Mouse (Mus musculus) forebrain, embryonic 14.5 days (tissue): ENCODE data around the gene Rps28. TPM values are rescaled to one million over a fixed set of nuclear protein-coding genes. Genes with fewer than 3 reads are reported as not detected.

Experiments
- ATAC-seq: fragments of 200-750 bp; cut with Nextera tagmentation; 2 replicates; pipeline ENCODE4 v1.8.0; 2017; ENCODE audit warnings: mild to moderate bottlenecking, moderate library complexity
- DNase-seq: peaks from one replicate; pipeline ENCODE4 v3.0.0-alpha.2; 2015; ENCODE audit warnings: low spot score
- H3K27ac ChIP-seq: fragments of 300-500 bp; sonication (generic); 2 replicates; pipeline ENCODE4 v1.5.1; 2014; ENCODE audit warnings: low read depth, mild to moderate bottlenecking, control low read depth, low read length, moderate library complexity
- H3K27me3 ChIP-seq: fragments of 300-500 bp; sonication (generic); replicated peaks from 2 replicates; pipeline ENCODE4 v1.6.1; 2014; ENCODE audit warnings: low read length, control low read depth, mixed read lengths; ENCODE audit not compliant: control insufficient read depth, insufficient read depth
- H3K36me3 ChIP-seq: fragments of 300-500 bp; sonication (generic); 2 replicates; pipeline ENCODE4 v1.6.1; 2014; ENCODE audit warnings: low read length, control low read depth; ENCODE audit not compliant: control insufficient read depth, insufficient read depth
- H3K4me1 ChIP-seq: fragments of 300-500 bp; sonication (generic); 2 replicates; pipeline ENCODE4 v1.6.1; 2014; ENCODE audit warnings: antibody characterized with exemption, low read length, control low read depth; ENCODE audit not compliant: control insufficient read depth, insufficient read depth
- H3K4me2 ChIP-seq: fragments of 300-500 bp; sonication (generic); 2 replicates; pipeline ENCODE4 v1.6.1; 2014; ENCODE audit warnings: mild to moderate bottlenecking, control low read depth, low read length
- H3K4me3 ChIP-seq: fragments of 300-500 bp; sonication (generic); 2 replicates; pipeline ENCODE4 v1.5.1; 2014; ENCODE audit warnings: low read depth, low read length, control low read depth
- H3K9ac ChIP-seq: fragments of 300-500 bp; sonication (generic); 2 replicates; pipeline ENCODE4 v1.6.1; 2014; ENCODE audit warnings: mild to moderate bottlenecking, low read length, control low read depth, moderate library complexity
- H3K9me3 ChIP-seq: fragments of 300-500 bp; sonication (generic); replicated peaks from 2 replicates; pipeline ENCODE4 v1.6.1; 2016; ENCODE audit warnings: low read length, control low read depth, mixed read lengths; ENCODE audit not compliant: control insufficient read depth
- WGBS: fragments of 180-500 bp; shearing (Covaris S2); extraction: QIAGEN DNeasy Blood & Tissue Kit; methylation state at CpG from one replicate; pipeline ENCODE4 v1.1.7; 2014; 5-methylcytosine and 5-hydroxymethylcytosine counted together
- polyA plus RNA-seq: library from polyadenylated mRNA; unstranded; fragments of >200 nt; fragmentation: Nextera tagmentation; extraction: Ambion mirVana; gene quantifications from 2 replicates; pipeline ENCODE4 v1.2.1, GENCODE M21; 2014

Rps28 gene
- polyA plus RNA-seq, 1 experiment from 2014 or later = 885 TPM

GRCm38 (mm10) chr17:33817184-33817968 is 7.0 kb downstream of the Rps28 start:
- ATAC-seq = peak; percentile 97
- Histone ChIP-seq H3K27ac (peak overlapping the region; percentile 86), H3K36me3 (peaks cover 38% of the 10 kb centered on the region), H3K4me2 (peak overlapping the region; percentile 95), H3K9ac (peak overlapping the region; percentile 89), H3K9me3 (no peaks in the 10 kb centered on the region), H3K4me1 (peaks cover 12% of the 10 kb centered on the region), H3K27me3 (no peaks in the 10 kb centered on the region), H3K4me3 (peak overlapping the region; percentile 44)
- WGBS = under 1% methylated on average over 87 of the region's 89 CpGs
- peak; percentile 98 for DNase-seq

- 76% methylated on average over 5 of the region's 5 CpGs for WGBS
- H3K9ac ChIP-seq = peak overlapping the region; percentile 89; the same call in 1 of the 2 replicates
- no peak overlapping the region for H3K27ac ChIP-seq
These were observed 7.8 kb downstream of the Rps28 start for GRCm38 (mm10) chr17:33816612-33817011.

GRCm38 (mm10) chr17:33815399-33815798 is 9.0 kb downstream of the Rps28 start:
- H3K36me3 ChIP-seq = peaks cover 18% of the 10 kb centered on the region
- H3K27ac ChIP-seq = no peak overlapping the region
- H3K4me1 ChIP-seq = peaks cover 13% of the 10 kb centered on the region
- ATAC-seq (no peak), DNase-seq (no peak)
- no peaks in the 10 kb centered on the region for H3K9me3 ChIP-seq
- no peak overlapping the region for H3K9ac ChIP-seq
- no peaks in the 10 kb centered on the region for H3K27me3 ChIP-seq
- H3K4me3 ChIP-seq = no peak overlapping the region
- WGBS = 92% methylated on average over 6 of the region's 6 CpGs
- no peak overlapping the region for H3K4me2 ChIP-seq

More at GRCm38 (mm10) chr17:33816612-33817011, 7.8 kb downstream of the Rps28 start:
- no peaks in the 10 kb centered on the region for H3K9me3 ChIP-seq
- DNase-seq (peak; percentile 28), ATAC-seq (no peak)
- H3K36me3 ChIP-seq = peaks cover 30% of the 10 kb centered on the region
- peak overlapping the region; percentile 44; the same call in 1 of the 2 replicates for H3K4me3 ChIP-seq
- peaks cover 10% of the 10 kb centered on the region; the same call in 1 of the 2 replicates for H3K4me1 ChIP-seq
- peak overlapping the region; percentile 95 for H3K4me2 ChIP-seq
- no peaks in the 10 kb centered on the region for H3K27me3 ChIP-seq

GRCm38 (mm10) chr17:33812990-33813389 is 11.4 kb downstream of the Rps28 start:
- H3K36me3 ChIP-seq = no peaks in the 10 kb centered on the region
- H3K4me3 ChIP-seq = no peak overlapping the region
- no peak overlapping the region for H3K4me2 ChIP-seq
- WGBS = 76% methylated on average over 4 of the region's 4 CpGs
- no peak overlapping the region for H3K9ac ChIP-seq
- no peaks in the 10 kb centered on the region for H3K27me3 ChIP-seq
- DNase-seq = no peak
- H3K9me3 ChIP-seq = no peaks in the 10 kb centered on the region
- ATAC-seq = no peak
- H3K4me1 ChIP-seq = peaks cover 9% of the 10 kb centered on the region
- no peak overlapping the region for H3K27ac ChIP-seq

- no peak overlapping the region for H3K4me3 ChIP-seq
- no peak for ATAC-seq
- H3K9me3 ChIP-seq = no peaks in the 10 kb centered on the region
- WGBS = 66% methylated on average over 3 of the region's 3 CpGs
- no peak for DNase-seq
- no peak overlapping the region for H3K9ac ChIP-seq
- H3K4me2 ChIP-seq = no peak overlapping the region
- no peak overlapping the region for H3K27ac ChIP-seq
- H3K36me3 ChIP-seq = no peaks in the 10 kb centered on the region
- H3K27me3 ChIP-seq = no peaks in the 10 kb centered on the region
- H3K4me1 ChIP-seq = peaks cover 8% of the 10 kb centered on the region
These were observed 11.9 kb downstream of the Rps28 start for GRCm38 (mm10) chr17:33812475-33812874.

- Histone ChIP-seq H3K9ac (peak overlapping the region; percentile 54), H3K27ac (no peak overlapping the region), H3K4me3 (peak overlapping the region; percentile 34), H3K4me1 (peaks cover 4% of the 10 kb centered on the region; the same call in 1 of the 2 replicates), H3K36me3 (no peaks in the 10 kb centered on the region), H3K27me3 (no peaks in the 10 kb centered on the region), H3K4me2 (peak overlapping the region; percentile 68), H3K9me3 (no peaks in the 10 kb centered on the region)
- DNase-seq (no peak), ATAC-seq (no peak)
- 23% methylated on average over 7 of the region's 7 CpGs for WGBS
These were observed 13.2 kb downstream of the Rps28 start for GRCm38 (mm10) chr17:33811142-33811516.

DNA sequence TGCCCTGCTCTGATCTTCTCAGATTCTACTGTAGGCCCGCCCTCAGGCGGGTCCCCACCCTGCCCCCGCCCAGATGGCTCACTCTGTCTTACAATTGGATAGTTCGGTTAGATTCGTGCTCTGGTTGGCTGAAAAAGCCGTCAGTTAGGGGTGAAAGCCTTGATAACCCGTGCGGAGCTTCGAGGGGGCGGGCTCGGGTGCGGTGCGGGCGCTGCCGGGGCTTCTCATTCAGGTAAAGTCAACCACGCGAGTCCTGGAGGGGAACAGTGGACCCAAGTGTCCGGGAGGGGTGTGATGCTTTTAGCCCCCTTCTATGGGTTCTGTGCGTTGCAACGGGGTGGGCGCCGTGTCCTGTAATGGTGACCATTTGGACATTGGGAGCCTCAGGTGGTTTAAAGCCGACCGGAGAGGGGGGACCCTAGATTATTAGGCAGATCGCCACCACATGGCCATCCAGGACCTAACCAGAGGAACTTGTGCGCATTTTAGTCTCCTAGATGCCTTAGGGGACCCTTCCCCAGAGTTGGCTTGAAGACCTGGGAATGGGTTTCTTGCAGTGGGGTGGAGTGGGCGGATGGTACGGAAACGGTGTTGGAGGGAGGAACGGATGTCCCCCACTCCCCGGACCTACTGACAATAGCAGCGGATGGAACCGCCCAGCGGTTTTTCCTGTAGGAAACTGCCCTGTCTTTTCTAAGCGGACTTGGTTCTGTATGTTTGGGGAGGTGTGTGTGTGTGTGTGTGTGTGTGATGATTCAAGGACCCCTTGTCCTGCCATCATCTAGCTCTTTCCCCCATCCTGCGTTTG is 13.8 kb downstream of the Rps28 start, which contains the start of gene Kank3:
Kank3 (plus strand) TSS at position 186 of the 808 bp plus-strand sequence.
- DNase-seq (peak; percentile 98), ATAC-seq (peak; percentile 100)
- H3K4me2 ChIP-seq = peak within 1 kb of the TSS; percentile 68
- H3K27ac ChIP-seq = no peak within 1 kb of the TSS
- peak within 1 kb of the TSS; percentile 34 for H3K4me3 ChIP-seq
- H3K36me3 ChIP-seq = no peaks in the 10 kb centered on the region
- H3K4me1 ChIP-seq = peaks cover 4% of the 10 kb centered on the region; the same call in 1 of the 2 replicates
- H3K9me3 ChIP-seq = no peaks in the 10 kb centered on the region
- 1% methylated on average over 36 of the region's 36 CpGs for WGBS
- H3K9ac ChIP-seq = peak within 1 kb of the TSS; percentile 54
- no peaks in the 10 kb centered on the region for H3K27me3 ChIP-seq

GRCm38 (mm10) chr17:33808192-33808591 is 16.2 kb downstream of the Rps28 start:
- Histone ChIP-seq H3K27ac (no peak overlapping the region), H3K4me1 (peaks cover 4% of the 10 kb centered on the region; the same call in 1 of the 2 replicates), H3K4me2 (no peak overlapping the region), H3K9ac (no peak overlapping the region), H3K27me3 (no peaks in the 10 kb centered on the region), H3K4me3 (no peak overlapping the region), H3K36me3 (no peaks in the 10 kb centered on the region), H3K9me3 (no peaks in the 10 kb centered on the region)
- 50% methylated on average over 10 of the region's 10 CpGs for WGBS
- ATAC-seq = no peak
- DNase-seq = no peak
